Mouse (Mus musculus) T-helper 17 cell (primary cell): ENCODE measurements around the gene Zfp36.
"Not testable (repeated sequence)": the region's sequence is repeated elsewhere in the genome, so short reads cannot be mapped to it uniquely, and the experiment has no call there.

Experiments used
- in situ Hi-C, 2 experiments: fragments of 300-600 bp; cut with MboI, MseI; formaldehyde crosslinking; loops; 1 replicate in 1 of 2; 2 replicates in 1 of 2; pipeline ENCODE4 v1.15.1; 2025; ENCODE audit warnings: high pct_unique_total_duplicates in 2 of 2

The Zfp36 gene

GRCm38 (mm10) chr7:28380237-28381016 is at the start of gene Zfp36:
Zfp36 (minus strand) TSS chr7:28380253.
- in situ Hi-C loops, result no loop called here

GRCm38 (mm10) chr7:28427738-28428137 is 47.7 kb upstream of the Zfp36 start:
- in situ Hi-C loops, result no loop called here

DNA sequence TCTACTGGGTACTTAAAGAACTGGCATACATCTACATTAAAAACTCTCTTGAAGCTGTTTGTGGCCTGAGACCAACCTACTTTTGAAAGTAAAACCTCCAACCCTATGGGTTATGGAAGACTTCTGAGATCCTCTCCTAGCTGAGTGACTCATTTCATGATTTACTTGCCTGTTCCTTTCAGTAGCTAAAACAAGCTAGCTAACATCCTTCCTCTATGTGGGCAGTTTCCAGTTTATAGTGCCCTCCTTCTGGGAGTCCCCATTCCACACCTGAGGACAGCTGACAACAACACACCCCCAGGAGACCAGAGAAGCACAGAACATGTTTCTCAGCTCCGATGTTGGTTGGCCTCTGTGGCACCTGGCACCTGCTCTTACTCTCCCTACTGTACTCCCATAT is 43.0 kb upstream of the Zfp36 start:
- in situ Hi-C loops, result no loop called here

- in situ Hi-C loops, result no loop called here
These were observed 39.4 kb upstream of the Zfp36 start for GRCm38 (mm10) chr7:28419416-28419815.

DNA sequence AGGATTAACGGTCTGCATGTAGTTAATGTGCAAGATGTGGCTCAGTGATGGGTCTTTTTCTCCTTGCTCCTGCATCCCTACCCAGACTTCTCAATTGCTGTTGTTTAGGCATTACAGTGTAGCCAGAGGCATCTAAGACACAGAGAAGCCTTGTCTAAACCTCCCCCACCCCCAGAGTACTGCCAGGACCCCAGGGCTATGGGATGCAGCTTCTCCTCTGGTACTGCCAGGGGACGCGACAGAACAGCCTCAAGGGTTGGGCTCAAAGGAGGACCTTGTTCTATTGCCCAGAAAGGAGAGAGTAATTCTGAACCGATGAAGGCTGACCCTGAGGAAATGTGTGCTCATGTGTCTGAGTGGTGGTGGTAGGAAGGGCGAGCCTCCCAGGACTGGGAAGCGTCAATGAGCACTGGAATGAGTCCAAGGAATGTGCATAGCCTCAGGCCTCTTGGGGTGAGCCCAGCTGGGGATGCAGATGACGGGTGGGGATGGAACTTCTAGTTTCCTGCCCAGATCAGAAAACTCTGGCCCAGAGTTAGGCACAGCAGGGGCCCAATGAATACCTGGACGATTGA is 38.1 kb upstream of the Zfp36 start:
- in situ Hi-C loops, result no loop called here

GRCm38 (mm10) chr7:28417368-28417767 is 37.3 kb upstream of the Zfp36 start:
- in situ Hi-C loops, result no loop called here

- in situ Hi-C loops, result no loop called here
These were observed 32.8 kb upstream of the Zfp36 start for GRCm38 (mm10) chr7:28412826-28413225.

DNA sequence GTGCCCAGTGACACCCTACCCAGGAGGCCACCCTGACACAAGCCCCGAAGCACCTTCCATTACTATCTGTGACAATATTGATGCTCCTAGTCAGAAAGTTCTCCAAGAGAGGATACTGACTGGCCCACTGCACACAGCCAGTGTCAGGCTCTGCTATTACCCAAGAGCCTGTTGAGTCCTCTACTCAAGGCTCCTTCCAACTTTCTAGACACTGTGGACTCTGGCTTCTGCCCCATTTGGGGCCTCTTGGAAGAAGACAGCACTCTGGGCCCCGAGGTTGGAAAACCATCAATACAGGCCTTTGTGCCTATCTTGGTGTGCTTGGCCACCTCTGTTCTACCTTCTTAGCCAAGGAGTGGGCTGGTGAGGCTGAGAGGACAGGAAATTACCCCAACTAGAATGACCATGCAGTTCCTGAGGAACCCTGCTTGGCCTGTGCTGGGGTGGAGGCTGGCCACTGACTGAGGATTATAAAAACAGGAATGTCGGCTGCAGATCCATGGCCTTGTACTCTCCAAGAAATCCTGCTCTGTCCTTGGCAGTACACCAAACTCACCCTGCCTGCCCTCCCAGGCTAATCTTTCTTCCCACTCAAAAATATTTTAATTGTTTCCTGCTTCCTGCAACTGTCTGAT is 30.9 kb upstream of the Zfp36 start:
- in situ Hi-C loops, result no loop called here

- in situ Hi-C loops, result no loop called here
These were observed 21.9 kb upstream of the Zfp36 start for GRCm38 (mm10) chr7:28401942-28402341.

GRCm38 (mm10) chr7:28401030-28401429 is 21.0 kb upstream of the Zfp36 start:
- in situ Hi-C loops, result no loop called here

- in situ Hi-C loops, result loop anchor here in 1 of 2 experiments (5.0 kb wide), 1 partner anchor 37 kb away; no protein-coding TSS in a partner anchor
These were observed 18.8 kb upstream of the Zfp36 start for GRCm38 (mm10) chr7:28398696-28399340.

- in situ Hi-C loops, result loop anchor here in 1 of 2 experiments (5.0 kb wide), 1 partner anchor 36 kb away; no protein-coding TSS in a partner anchor
These were observed 17.9 kb upstream of the Zfp36 start for GRCm38 (mm10) chr7:28398000-28398399.

DNA sequence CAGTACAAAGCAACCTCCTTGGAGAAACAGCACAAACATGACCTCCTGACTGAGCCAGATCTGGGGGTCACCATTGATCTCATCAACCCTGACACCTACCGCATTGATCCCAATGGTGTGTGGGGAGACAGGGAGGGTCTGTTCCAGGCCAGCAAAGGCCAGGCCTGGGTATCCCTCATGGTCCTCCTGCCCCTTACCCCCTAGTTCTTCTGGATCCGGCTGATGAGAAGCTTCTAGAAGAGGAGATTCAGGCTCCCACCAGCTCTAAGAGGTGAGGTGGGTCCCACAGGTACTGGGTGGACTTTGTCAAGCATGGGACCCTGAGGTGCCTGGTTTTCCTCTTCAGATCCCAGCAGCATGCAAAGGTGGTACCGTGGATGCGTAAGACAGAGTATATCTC is 15.4 kb upstream of the Zfp36 start:
- in situ Hi-C loops, result loop anchor here in 1 of 2 experiments (5.0 kb wide), 1 partner anchor 33 kb away; no protein-coding TSS in a partner anchor

- in situ Hi-C loops, result no loop called here
These were observed 13.4 kb upstream of the Zfp36 start for GRCm38 (mm10) chr7:28393272-28393951.

DNA sequence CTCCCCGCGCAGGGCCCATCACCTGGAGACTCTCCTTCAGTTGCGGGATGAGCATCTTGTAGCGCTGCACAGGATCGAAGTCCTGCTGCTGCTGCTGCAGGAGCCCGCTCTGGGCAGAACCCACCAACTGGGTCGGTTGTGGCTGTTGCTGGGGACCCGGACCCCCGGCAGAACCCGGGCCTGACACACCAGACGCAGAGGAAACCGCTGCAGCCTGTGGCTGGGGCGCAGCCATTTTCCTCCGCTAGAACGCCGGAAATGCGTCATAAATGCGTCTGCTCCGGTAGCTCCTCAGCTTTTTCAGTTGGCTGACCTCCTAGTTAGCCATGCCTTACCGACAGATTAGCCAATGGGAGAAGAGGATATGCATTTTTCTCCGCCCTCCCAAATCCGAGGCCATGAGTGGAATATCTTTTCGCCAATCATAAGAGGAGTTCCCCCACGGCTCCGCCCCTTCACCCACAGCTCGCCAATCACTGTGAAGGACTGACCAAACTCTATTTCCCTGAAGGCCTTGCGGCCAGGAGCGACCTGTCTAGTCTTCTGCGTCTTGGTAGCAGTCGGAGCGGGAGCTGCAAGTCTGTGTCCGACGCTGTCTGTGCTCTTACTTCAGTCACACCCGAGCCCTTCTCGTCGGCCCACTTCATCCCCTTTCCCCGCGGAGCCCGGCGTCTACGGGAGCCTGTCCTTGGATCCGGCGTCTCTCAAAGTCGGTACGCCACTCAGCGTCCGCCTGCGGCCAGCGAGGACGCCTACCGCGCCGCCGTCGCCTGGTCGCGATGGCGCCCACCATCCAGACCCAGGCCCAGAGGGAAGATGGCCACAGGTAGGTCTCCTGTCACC is 12.6 kb upstream of the Zfp36 start, which contains the start of the genes Med29 and Paf1:
Gene Med29, minus strand, starts transcription at position 280 of the 843 bp plus-strand sequence.
Gene Paf1, plus strand, starts transcription at position 523 of the 843 bp plus-strand sequence.
- in situ Hi-C loops, result no loop called here

DNA sequence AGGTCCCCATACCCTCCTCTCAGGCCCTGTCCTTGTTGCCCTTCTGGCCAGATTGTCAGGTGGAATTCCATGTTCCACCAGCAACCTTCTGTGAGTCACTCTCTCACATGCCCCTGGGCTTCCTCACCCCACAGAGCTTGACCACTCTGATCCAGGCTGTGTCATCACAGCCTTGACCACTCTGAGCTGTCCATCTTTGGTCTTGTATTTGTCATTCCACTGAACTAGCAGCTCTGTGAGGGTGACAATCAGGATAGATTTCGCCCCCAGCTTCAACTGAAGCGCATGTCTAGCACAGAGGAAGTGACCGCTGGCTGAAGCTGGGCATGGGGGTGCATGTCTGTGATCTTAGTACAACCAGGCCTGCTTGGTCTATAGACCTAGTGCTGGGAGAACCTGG is 10.3 kb upstream of the Zfp36 start:
- in situ Hi-C loops, result no loop called here

DNA sequence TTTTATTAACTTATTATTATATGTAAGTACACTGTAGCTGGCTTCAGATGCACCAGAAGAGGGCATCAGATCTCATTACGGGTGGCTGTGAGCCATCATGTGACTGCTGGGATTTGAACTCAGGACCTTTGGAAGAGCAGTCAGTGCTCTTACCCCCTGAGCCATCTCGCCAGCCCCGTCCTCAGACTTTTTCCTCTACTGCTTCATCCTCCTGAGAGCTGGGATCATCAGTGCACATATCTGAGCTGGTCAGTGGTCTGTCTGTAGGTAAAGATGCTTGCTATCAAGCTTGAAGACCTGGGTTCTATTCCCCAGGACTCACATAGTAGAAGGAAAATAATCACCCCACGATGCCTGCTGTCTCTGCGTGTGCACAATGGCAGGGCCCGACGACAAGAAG is 7.3 kb upstream of the Zfp36 start:
- in situ Hi-C loops, result not testable (repeated sequence)

- in situ Hi-C loops, result not testable (repeated sequence)
These were observed 6.8 kb upstream of the Zfp36 start for GRCm38 (mm10) chr7:28386877-28387276.

DNA sequence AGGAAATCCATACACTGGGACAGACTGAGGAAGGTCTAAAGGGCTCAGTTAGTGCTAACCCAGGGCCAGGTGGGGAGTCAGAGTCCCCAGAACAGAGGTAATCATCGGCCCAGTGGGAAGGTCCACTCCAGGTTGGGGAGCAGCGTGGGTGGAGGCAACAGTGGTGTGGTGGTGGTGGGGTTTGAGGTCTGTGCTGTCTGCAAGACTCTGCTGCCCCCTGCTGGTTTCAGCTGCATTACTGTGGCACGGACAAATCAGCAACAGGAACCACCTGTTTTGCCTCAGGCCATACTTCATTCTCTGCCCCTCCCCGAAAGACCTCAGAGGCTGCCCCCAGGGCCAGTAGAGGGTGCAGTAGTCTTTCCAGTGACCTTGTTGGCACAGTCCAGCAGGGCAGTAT is 6.4 kb upstream of the Zfp36 start:
- in situ Hi-C loops, result no loop called here

DNA sequence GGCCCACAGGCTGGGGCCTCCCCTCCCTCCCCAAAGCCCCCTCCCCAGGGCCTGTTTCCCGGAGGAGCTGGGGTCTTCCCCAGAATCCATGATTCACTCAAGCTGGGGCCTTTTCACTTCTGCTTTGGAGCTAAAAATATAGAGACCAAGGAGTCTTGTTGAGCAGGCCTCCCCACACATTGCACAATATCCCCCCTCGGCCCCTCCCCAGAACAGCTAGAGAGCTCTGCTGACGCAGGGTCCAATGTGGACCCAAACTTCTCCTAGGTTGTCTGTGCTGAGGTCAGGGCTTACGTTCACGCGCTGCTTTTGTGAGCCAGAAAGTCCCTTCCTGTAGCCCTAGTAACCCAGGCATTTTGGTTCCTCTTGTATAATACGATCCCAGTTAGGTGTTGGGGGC is 6.0 kb upstream of the Zfp36 start:
- in situ Hi-C loops, result no loop called here
